Mouse (Mus musculus): Measurements from ENCODE around the gene Gm2431.
"Not testable (repeated sequence)": the region's sequence is repeated elsewhere in the genome, so short reads cannot be mapped to it uniquely, and the experiment has no call there.

The Gm2431 gene

DNA sequence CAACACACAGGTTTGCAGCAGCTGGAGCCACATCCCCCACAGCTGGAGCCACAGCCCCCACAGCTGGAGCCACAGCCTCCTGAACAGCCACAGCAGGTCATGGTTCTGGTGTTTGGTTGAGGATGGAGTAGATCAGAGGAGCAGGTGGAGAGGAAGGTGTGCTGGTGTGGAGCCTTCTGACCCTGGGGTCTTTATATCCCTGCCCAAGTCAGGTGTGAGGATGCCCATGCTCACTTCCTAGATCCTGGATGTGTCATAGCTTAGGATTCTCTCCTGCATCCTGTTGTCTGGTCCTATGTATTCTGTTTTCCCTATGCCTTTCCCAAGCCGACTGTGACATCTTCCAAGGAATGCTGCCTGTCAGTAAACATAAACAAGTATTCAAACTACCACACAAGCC lies at the start of gene Gm2431:
Gm2431 (minus strand) TSS at position 101 of the 400 bp plus-strand sequence.
- in situ Hi-C loops (cut with MboI, MseI): not testable (repeated sequence)

DNA sequence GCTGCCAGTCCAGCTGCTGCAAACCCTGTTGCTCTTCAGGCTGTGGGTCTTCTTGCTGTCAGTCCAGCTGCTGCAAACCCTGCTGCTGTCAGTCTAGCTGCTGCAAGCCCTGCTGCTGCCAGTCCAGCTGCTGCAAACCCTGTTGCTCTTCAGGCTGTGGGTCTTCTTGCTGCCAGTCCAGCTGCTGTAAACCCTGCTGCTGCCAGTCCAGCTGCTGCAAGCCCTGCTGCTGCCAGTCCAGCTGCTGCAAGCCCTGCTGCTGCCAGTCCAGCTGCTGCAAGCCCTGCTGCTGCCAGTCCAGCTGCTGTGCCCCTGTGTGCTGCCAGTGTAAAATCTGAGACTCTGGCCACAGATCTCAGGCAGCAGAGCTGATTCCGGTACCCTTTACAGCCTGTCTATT lies 45.8 kb upstream of the Gm2431 start:
- in situ Hi-C loops (cut with MboI, MseI): not testable (repeated sequence)

- in situ Hi-C loops (cut with MboI, MseI): no loop called here
These were observed 45.1 kb upstream of the Gm2431 start, which contains the start of gene Krtap5-4 for GRCm38 (mm10) chr7:142303249-142303648. Gene Krtap5-4 (plus strand): TSS chr7:142303549.

GRCm38 (mm10) chr7:142297018-142297417 lies 38.9 kb upstream of the Gm2431 start, which contains the start of gene Krtap5-1:
Gene Krtap5-1 (minus strand): TSS chr7:142297118.
- in situ Hi-C loops (cut with MboI, MseI): not testable (repeated sequence)

DNA sequence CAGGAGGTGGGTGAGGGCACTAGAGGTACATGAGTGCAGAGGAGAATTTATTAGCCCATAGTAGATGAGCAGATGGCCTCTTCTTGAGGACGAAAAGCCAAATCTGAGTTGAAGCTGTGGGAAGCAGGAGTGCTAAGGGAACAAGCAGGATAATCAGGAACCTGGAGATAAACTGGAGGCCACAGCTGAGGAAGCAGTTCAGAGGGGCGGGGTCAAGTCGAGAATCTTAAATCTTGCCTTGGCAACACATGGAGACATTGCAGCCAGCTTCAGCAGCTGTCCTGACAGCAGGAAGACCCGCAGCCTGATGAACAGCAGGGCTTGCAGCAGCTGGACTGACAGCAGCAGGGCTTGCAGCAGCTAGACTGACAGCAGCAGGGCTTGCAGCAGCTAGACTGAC lies 38.0 kb upstream of the Gm2431 start:
- in situ Hi-C loops (cut with MboI, MseI): not testable (repeated sequence)

DNA sequence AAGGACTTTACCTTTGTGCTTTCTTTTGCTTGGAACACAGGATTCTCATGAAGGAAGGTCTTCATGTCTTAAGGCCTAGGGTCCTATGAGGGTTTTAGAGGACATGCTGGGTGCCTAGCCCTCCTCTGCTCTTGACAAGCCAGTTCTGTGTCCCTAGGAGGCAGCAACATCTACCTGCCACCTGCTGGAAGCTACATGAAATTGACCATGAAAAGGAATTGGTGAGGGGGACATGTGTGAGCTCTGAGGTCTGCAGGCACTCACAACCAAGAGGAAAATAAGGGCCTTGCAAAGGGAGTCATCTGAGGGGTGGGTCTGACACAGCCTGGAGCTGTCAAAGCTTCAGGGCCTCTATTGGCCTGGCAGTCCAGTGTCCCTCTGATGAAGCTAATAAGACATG lies 37.3 kb upstream of the Gm2431 start:
- in situ Hi-C loops (cut with MboI, MseI): no loop called here

DNA sequence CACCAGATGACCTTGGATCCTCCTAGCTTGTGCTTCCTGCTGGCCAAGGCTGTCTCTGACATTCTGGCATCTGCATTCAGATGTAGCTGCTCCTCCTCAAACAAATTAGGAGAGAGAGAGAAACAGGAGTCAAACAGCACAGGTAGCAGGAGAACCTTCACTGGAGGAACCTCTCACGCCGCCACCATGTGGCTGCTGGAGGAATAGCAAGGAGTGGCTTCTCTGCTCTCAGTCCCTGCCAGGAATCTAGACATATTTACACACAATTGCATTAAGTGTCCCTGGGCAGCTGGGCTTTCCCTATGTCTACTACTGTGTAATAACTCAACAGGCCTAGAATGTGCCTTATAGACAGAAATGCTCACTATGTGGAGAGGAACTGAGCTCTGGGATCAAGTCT lies 35.7 kb upstream of the Gm2431 start:
- in situ Hi-C loops (cut with MboI, MseI): not testable (repeated sequence)

- in situ Hi-C loops (cut with MboI, MseI): not testable (repeated sequence)
These were observed 27.9 kb upstream of the Gm2431 start for GRCm38 (mm10) chr7:142285910-142286612.

DNA sequence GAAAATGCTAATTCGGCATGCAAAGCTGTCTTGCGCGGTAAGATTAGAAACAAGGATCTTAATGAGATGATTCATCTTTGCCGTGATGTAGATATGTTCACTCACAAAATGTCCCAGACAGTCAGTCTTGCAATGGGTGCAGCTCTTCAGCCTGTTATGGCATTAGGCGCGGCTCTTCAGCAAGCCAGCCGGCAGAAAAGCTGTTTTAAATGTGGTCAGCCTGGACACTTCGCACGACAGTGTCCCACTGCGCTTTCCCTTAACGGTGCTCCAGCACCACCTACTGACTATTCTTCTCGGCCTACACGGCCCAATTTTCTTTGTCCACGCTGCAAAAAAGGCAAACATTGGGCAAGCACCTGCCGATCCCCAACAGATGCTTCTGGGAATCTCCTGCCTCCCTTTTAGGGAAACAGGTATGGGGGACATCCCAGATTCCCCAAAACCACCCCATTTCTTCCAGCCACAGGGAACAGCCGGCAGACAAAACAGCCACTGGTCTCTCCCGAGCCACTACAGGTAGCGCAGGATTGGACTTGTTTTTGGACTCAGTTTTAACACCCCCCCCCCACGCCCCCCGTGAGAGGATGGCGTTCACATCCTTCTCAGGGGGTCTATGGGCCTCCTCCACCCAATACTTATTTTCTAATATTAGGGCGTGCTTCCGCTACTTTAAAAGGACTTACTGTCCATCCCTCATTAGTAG lies 27.1 kb upstream of the Gm2431 start:
- in situ Hi-C loops (cut with MboI, MseI): no loop called here

DNA sequence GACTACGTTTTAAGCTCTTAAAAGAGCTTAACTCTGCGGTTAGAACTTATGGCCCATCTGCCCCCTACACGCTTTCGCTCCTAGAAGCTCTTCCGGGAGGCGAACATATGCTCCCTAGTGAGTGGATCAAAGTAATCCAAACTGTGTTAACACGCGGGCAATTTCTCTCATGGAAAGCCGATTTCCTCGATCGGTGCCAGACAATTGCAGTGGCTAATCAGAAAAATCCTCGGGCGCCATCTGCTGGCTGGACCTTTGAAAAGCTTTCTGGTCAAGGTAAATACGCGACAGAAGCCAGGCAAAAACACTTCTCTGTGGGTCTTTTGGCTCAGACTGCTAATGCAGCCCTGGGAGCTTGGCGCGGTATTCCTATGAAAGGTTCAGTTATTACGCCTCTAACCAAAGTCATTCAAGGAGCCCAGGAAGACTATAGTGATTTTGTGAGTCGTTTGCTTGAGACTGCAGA lies 26.5 kb upstream of the Gm2431 start:
- in situ Hi-C loops (cut with MboI, MseI): no loop called here

- in situ Hi-C loops (cut with MboI, MseI): no loop called here
These were observed 26.0 kb upstream of the Gm2431 start for GRCm38 (mm10) chr7:142284023-142284591.

DNA sequence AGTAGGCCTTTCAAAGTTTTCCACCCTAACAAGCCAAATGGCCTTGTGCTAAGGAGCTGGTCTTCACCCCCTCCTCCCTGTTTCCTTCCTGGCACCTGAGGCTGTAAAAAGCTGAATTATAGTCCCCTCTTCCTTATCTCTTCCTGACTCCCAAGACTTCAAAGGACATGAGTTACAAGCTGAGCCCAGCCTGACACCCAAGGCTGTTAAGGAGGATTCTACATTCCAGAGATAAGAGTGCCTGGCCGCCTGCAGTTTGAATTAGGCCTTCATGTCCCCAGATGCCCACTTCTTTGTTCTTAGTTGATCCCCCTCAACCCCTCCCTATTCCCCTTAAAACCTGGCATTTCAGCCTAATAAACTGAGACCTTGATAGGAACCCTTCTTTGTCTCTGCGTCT lies 24.7 kb upstream of the Gm2431 start:
- in situ Hi-C loops (cut with MboI, MseI): not testable (repeated sequence)

DNA sequence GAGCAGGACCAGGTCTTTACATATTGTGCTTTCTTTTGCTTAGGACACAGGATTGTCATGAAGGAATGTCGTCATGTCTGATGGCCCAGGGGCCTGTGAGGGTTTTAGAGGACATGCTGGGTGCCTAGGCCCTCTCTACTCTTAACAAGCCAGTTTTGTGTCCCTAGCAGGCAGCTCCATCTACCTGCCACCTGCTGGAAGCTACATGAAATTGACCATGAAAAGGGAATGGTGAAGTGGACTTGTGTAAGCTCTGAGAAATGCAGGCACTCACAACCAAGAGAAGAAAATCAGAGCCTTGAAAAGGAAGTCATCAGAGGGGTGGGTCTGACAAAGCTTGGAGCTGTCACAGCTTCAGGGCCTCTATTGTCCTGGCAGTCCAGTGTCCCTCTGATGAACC lies 21.1 kb upstream of the Gm2431 start:
- in situ Hi-C loops (cut with MboI, MseI): not testable (repeated sequence)

GRCm38 (mm10) chr7:142278183-142278582 lies 20.0 kb upstream of the Gm2431 start:
- in situ Hi-C loops (cut with MboI, MseI): not testable (repeated sequence)

DNA sequence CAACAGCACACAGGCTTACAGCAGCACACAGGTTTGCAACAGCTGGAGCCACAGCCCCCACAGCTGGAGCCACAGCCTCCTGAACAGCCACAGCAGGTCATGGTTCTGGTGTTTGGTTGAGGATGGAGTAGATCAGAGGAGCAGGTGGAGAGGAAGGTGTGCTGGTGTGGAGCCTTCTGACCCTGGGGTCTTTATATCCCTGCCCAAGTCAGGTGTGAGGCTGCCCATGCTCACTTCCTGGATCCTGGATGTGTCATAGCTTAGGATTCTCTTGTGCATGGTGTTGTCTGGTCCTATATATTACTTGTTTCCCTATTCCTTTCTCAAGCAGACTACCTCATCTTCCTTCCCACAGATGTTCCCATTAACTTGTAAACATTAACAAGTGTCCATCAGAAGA lies 16.1 kb upstream of the Gm2431 start, which contains the start of gene Gm4559:
Gm4559 (minus strand) TSS at position 101 of the 400 bp plus-strand sequence.
- in situ Hi-C loops (cut with MboI, MseI): not testable (repeated sequence)

DNA sequence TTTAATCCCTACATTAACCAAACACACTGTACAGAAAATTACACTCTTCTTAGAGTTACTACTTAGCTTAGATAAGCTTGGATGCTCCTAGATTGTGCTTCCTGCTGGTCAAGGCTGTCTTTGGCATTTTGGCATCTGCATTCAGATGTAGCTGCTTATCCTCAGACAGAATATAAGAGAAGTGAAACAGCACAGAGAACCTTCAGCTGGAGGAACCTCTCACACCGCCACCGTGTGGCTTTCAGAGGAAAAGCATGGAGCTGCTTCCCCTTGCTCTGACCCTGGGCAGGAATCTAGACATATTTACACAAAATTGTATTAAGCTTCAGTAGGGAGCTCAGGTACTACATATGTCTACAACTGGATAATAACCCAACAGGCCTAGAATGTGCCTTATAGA lies 2.6 kb downstream of the Gm2431 start:
- in situ Hi-C loops (cut with MboI, MseI): no loop called here

- in situ Hi-C loops (cut with MboI, MseI): no loop called here
These were observed 8.3 kb downstream of the Gm2431 start for GRCm38 (mm10) chr7:142249824-142250223.

GRCm38 (mm10) chr7:142240978-142241377 lies 17.2 kb downstream of the Gm2431 start, which contains the start of gene Gm40460:
Gene Gm40460 (minus strand): TSS chr7:142241078.
- in situ Hi-C loops (cut with MboI, MseI): no loop called here

DNA sequence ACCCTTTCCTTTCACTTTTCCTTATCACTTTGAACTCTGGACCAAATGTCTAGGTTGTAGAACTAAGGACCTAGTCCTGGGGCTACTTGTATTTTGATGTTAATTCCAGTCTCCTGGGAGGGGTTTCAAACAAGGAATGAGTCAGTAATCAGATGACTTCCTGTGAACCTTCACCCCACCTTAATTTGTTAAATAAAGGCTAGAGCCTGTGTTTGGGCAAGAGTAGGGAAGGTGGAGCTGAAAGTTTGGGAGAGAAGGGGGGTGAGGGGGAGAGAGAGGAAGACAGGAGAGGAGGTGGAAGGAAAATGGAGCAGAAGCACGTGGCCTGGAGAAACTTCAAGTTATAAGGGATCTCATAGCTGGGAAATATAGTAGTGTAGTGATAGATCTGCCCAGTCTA lies 26.6 kb downstream of the Gm2431 start:
- in situ Hi-C loops (cut with MboI, MseI): no loop called here

DNA sequence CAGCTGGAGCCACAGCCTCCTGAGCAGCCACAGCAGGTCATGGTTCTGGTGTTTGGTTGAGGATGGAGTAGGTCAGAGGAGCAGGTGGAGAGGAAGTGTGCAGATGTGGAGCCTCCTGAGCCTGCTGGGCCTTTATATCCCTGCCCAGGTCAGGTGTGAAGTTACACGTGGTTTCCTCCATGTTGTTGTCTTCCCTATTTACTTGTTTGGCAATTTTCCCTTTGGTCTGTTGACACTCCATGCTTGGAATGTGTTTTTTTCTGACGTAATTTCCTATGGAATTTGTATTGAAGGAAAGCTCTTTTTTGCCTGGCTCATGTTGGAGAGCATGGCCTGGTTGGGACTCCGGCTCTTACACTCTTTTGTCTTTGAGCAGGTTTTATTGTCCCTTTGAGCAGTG lies 28.3 kb downstream of the Gm2431 start, which contains the start of gene Krtap5-5:
Krtap5-5 (minus strand) TSS at position 101 of the 400 bp plus-strand sequence.
- in situ Hi-C loops (cut with MboI, MseI): not testable (repeated sequence)

GRCm38 (mm10) chr7:142224518-142224917 lies 33.6 kb downstream of the Gm2431 start:
- in situ Hi-C loops (cut with MboI, MseI): no loop called here

DNA sequence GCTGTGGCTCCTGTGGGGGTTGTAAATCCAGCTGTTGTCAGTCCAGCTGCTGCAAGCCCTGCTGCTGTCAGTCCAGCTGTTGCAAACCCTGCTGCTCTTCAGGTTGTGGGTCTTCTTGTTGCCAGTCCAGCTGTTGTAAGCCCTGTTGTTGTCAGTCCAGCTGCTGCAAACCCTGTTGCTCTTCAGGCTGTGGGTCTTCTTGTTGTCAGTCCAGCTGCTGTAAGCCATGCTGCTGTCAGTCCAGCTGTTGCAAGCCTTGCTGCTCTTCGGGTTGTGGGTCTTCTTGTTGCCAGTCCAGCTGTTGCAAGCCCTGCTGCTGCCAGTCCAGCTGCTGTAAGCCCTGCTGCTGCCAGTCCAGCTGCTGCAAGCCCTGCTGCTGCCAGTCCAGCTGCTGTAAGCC lies 46.0 kb downstream of the Gm2431 start:
- in situ Hi-C loops (cut with MboI, MseI): not testable (repeated sequence)
